Mouse (Mus musculus): Measurements from ENCODE around the gene Kcnq4.

- TF ChIP-seq TAL1 (IDR thresholded peaks at IDR 0.05; ENCODE audit: low read length) (no peak), GATA1 (IDR thresholded peaks at IDR 0.05; ENCODE audit: low read length) (no peak)
These were observed 55.7 kb downstream of the Kcnq4 start for GRCm38 (mm10) chr4:120692717-120693116.

Data from erythroblast, embryonic 14.5 days (primary cell).